Mouse (Mus musculus) forebrain, embryonic 11.5 days (tissue): ENCODE measurements around the gene Cacul1. TPM values are rescaled to one million over a fixed set of nuclear protein-coding genes. Genes with fewer than 3 reads are reported as not detected.
A peak's percentile ranks its signal among the peaks of the same experiment; 100 is the strongest.

Experiments used
- ATAC-seq: fragments of 200-750 bp; cut with Nextera tagmentation; replicated peaks from 2 replicates; pipeline ENCODE4 v1.8.0; 2017; ENCODE audit warnings: moderate TSS enrichment; ENCODE audit not compliant: low FRiP score
- DNase-seq: peaks from one replicate; pipeline ENCODE4 v3.0.0-alpha.2; 2017; ENCODE audit warnings: low spot score
- H3K27ac ChIP-seq: fragments of 300-500 bp; sonication (generic); 2 replicates; pipeline ENCODE4 v1.5.1; 2014; ENCODE audit warnings: low read depth, low read length
- H3K27me3 ChIP-seq: fragments of 300-500 bp; sonication (generic); 2 replicates; pipeline ENCODE4 v1.6.1; 2014; ENCODE audit warnings: mild to moderate bottlenecking, low read length, mixed read lengths; ENCODE audit not compliant: control insufficient read depth, insufficient read depth
- H3K36me3 ChIP-seq: fragments of 300-500 bp; sonication (generic); 2 replicates; pipeline ENCODE4 v1.6.1; 2014; ENCODE audit warnings: mild to moderate bottlenecking, low read length, moderate library complexity, mixed read lengths; ENCODE audit not compliant: control insufficient read depth, insufficient read depth
- H3K4me1 ChIP-seq: fragments of 300-500 bp; sonication (generic); replicated peaks from 2 replicates; pipeline ENCODE4 v1.6.1; 2014; ENCODE audit warnings: low read length, mixed read lengths; ENCODE audit not compliant: control insufficient read depth, insufficient read depth
- H3K4me2 ChIP-seq: fragments of 300-500 bp; sonication (generic); 2 replicates; pipeline ENCODE4 v1.6.1; 2014; ENCODE audit warnings: low read depth, mild to moderate bottlenecking, low read length, moderate library complexity, mixed read lengths; ENCODE audit not compliant: severe bottlenecking
- H3K4me3 ChIP-seq: fragments of 300-500 bp; sonication (generic); 2 replicates; pipeline ENCODE4 v1.5.1; 2014; ENCODE audit warnings: low read depth, low read length
- H3K9ac ChIP-seq: fragments of 300-500 bp; sonication (generic); 2 replicates; pipeline ENCODE4 v1.6.1; 2014; ENCODE audit warnings: low read length
- H3K9me3 ChIP-seq: fragments of 300-500 bp; sonication (generic); 2 replicates; pipeline ENCODE4 v1.6.1; 2016; ENCODE audit warnings: low read length, mixed read lengths; ENCODE audit not compliant: control insufficient read depth
- WGBS: fragments of 180-500 bp; shearing (Covaris S2); extraction: QIAGEN DNeasy Blood & Tissue Kit; methylation state at CpG from one replicate; pipeline ENCODE4 v1.1.7; 2014; 5-methylcytosine and 5-hydroxymethylcytosine counted together
- polyA plus RNA-seq: library from polyadenylated mRNA; unstranded; fragments of >200 nt; fragmentation: Nextera tagmentation; extraction: Ambion mirVana; gene quantifications from 2 replicates; pipeline ENCODE4 v1.2.1, GENCODE M21; 2014

The Cacul1 gene
- polyA plus RNA-seq, 1 experiment from 2014 or later = 41.1 TPM

DNA sequence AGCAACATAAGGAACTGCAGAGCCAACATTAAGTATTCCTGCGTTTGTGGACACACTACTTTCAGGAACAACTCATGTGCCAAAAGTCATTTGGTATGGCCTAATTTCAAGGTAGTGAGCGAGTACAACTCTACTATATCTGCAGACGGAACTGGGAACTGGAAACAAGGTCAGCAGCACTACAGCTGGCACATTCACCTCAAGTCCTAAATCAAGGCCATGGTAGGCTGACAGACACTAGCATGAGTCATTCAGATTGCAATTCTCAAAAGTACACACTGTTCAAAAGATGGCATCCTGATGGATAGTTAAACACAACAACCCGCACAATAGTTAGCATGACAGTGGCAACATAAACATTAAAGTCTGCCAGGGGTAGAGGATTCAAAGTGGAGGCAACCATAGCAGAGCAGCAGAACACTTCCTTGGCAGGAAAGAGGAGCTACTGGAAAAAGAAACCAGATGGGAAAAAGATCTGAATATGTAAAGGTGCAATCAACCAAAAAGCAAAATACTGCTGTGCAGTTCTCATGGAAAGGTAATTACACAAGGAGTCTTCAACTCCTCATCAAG lies 25.9 kb downstream of the Cacul1 start:
- Histone ChIP-seq H3K36me3 (no peaks in the 10 kb centered on the region), H3K4me3 (no peak overlapping the region), H3K27me3 (no peaks in the 10 kb centered on the region), H3K4me2 (no peak overlapping the region), H3K27ac (no peak overlapping the region), H3K9ac (no peak overlapping the region), H3K9me3 (no peaks in the 10 kb centered on the region), H3K4me1 (no peaks in the 10 kb centered on the region)
- 85% methylated on average over 4 of the region's 4 CpGs for WGBS
- DNase-seq = no peak
- no peak for ATAC-seq

DNA sequence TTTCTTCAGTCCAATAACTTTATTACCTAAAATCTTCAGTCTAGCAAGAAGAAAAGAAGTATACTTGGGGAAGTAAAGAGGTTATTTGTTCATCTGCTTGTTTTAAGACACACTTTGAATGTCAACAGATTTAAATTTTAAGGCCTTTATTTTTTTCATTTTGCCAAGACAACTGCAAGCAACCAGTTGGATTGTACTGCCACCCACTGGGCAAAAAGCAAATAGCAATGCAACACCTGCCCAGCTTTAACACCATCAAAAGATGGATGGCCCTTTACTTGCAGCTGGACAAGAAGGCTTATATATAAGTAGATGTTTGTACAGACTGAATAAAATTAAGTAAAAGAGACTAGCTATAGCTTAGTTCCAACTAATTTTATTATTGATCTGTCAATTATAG lies 27.3 kb downstream of the Cacul1 start:
- H3K36me3 ChIP-seq = no peaks in the 10 kb centered on the region
- H3K27ac ChIP-seq = no peak overlapping the region
- no peaks in the 10 kb centered on the region for H3K4me1 ChIP-seq
- no peak overlapping the region for H3K9ac ChIP-seq
- H3K27me3 ChIP-seq = no peaks in the 10 kb centered on the region
- H3K4me2 ChIP-seq = no peak overlapping the region
- peak; percentile 71 for DNase-seq
- ATAC-seq = no peak
- H3K4me3 ChIP-seq = no peak overlapping the region
- no peaks in the 10 kb centered on the region for H3K9me3 ChIP-seq

DNA sequence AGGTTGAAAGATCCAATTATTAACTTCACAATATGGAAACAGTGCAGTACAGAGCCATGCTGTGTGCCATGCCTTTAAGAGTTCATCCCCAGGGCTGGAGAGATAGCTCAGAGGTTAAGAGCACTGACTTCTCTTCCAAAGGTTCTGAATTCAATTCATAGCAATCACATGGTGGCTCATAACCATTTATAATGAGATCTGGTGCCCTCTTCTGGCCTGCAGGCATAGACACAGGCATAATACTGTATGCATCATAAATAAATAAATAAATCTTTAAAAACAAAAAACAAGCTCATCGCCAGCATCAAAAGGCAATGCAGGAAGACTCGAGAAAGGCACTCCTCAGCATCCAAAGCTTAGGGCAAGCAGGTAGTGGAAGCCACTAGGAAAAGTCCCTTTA lies 37.5 kb downstream of the Cacul1 start:
- Histone ChIP-seq H3K4me3 (no peak overlapping the region), H3K9ac (no peak overlapping the region), H3K4me1 (no peaks in the 10 kb centered on the region), H3K4me2 (no peak overlapping the region), H3K36me3 (no peaks in the 10 kb centered on the region; the same call in 1 of the 2 replicates), H3K9me3 (no peaks in the 10 kb centered on the region), H3K27ac (no peak overlapping the region), H3K27me3 (no peaks in the 10 kb centered on the region)
- WGBS = 89% methylated on average over 2 of the region's 2 CpGs
- ATAC-seq = no peak
- DNase-seq = no peak

DNA sequence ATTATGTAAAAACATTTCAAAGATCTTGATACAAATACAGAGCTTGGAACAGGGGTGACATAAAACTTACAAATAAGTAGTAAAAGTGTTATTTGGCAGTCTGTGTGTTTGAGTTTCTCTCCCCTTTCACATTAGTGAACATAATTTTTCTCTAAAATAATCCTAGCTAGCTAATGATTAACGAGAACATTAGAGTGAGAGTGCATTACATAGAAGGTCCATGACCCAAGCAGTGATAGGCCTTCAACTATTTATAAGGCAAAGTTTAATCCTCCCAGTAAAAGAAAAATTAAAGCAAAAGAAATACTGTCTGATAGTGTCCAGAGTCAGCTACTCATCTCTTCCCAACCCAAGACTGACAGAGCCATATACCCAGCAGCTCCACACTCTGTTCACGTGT lies 48.9 kb downstream of the Cacul1 start:
- Histone ChIP-seq H3K4me2 (no peak overlapping the region), H3K4me1 (no peaks in the 10 kb centered on the region), H3K9me3 (no peaks in the 10 kb centered on the region), H3K36me3 (no peaks in the 10 kb centered on the region; the same call in 1 of the 2 replicates), H3K27me3 (no peaks in the 10 kb centered on the region), H3K27ac (no peak overlapping the region), H3K9ac (no peak overlapping the region), H3K4me3 (no peak overlapping the region)
- DNase-seq (no peak), ATAC-seq (no peak)
- 93% methylated on average over 2 of the region's 2 CpGs for WGBS

DNA sequence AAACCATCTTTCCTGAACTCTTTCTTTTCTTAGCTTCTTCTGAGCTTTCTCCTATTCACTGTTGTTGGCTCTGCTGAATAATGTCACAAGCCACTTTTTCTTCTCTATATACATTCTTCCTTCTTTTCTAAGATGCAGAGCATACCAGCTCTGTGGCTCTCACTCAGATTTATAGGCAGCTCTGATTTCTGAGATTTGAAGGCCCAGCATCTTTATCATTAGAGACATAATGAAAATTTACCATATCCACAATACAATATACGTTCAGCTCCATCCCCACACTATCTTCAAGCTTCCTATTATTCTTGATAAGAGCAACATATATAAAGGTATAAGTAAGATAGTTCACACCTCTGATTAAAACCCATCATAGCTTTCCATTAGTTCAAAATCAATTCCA lies 50.7 kb downstream of the Cacul1 start:
- no peak overlapping the region for H3K4me3 ChIP-seq
- DNase-seq = no peak
- H3K9me3 ChIP-seq = no peaks in the 10 kb centered on the region
- H3K4me2 ChIP-seq = no peak overlapping the region
- no peak overlapping the region for H3K27ac ChIP-seq
- no peak for ATAC-seq
- H3K27me3 ChIP-seq = no peaks in the 10 kb centered on the region
- no peaks in the 10 kb centered on the region; the same call in 1 of the 2 replicates for H3K36me3 ChIP-seq
- H3K4me1 ChIP-seq = no peaks in the 10 kb centered on the region
- no peak overlapping the region for H3K9ac ChIP-seq
- WGBS = 93% methylated on average over 1 of the region's 1 CpGs

DNA sequence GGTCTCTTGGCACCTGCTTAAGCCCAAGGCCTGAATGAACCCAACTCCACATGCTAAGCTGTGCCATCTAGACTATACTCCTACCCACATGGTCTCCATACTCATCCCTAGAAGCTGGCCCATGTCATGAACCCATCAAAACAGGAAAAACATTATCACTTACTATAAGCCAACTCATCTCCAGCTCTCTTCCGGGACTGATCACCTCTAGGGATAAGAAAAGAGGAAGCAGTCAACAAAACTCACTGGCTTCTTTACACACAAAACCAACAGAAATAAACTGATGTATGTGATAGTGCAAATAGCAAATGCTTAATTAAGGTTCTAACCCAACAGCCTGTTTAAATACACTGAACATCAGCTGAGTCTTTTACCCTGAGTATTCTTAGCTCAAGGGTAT lies 51.5 kb downstream of the Cacul1 start:
- no peak for ATAC-seq
- H3K36me3 ChIP-seq = no peaks in the 10 kb centered on the region; the same call in 1 of the 2 replicates
- no peak overlapping the region for H3K4me2 ChIP-seq
- H3K9me3 ChIP-seq = no peaks in the 10 kb centered on the region
- no peaks in the 10 kb centered on the region for H3K4me1 ChIP-seq
- no peaks in the 10 kb centered on the region for H3K27me3 ChIP-seq
- no peak for DNase-seq
- H3K4me3 ChIP-seq = no peak overlapping the region
- no peak overlapping the region for H3K9ac ChIP-seq
- no peak overlapping the region for H3K27ac ChIP-seq
- WGBS = 96% methylated on average over 1 of the region's 1 CpGs

DNA sequence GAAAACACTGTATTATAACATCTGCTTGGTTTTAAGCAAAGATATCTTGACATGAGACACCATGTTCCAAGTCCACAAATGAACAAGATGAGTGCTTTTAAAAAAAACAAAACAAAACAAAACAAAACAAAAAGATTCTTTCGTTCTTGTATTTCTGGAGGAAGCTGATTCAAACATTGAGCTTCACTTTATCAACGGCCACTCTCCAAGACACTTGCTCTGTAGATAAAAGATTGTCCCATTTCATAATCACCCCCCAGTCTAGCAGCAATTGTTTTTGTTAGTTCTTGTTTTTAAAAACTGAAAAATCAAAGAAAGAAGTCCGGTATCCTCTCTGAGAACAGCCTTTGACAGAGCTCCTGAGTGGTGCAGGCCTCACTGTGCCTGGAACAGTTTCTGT lies 52.2 kb downstream of the Cacul1 start:
- WGBS = 96% methylated on average over 3 of the region's 3 CpGs

DNA sequence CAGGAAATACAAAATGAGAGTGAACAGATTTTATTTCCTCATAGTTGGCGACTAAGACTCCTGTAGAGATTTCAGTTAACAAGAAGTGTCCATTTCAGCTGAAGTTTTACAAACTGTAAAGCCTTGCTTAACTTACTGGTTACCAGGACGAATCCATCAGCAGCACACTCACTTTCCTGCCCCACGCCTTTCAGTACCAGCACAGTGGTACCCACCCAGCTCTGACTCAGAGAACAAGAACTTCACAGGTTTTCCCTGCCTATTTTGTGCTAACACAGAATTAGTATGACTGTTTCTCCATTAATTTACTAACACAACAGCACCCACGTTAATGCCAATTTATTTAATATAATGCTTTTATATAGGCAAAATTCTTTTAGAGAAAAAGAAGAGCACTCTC lies 53.9 kb downstream of the Cacul1 start:
- H3K27ac ChIP-seq = no peak overlapping the region
- H3K9ac ChIP-seq = no peak overlapping the region
- H3K4me1 ChIP-seq = no peaks in the 10 kb centered on the region
- H3K9me3 ChIP-seq = no peaks in the 10 kb centered on the region
- no peak overlapping the region for H3K4me2 ChIP-seq
- H3K27me3 ChIP-seq = no peaks in the 10 kb centered on the region
- ATAC-seq (no peak), DNase-seq (no peak)
- no peak overlapping the region for H3K4me3 ChIP-seq
- no peaks in the 10 kb centered on the region; the same call in 1 of the 2 replicates for H3K36me3 ChIP-seq
- 92% methylated on average over 4 of the region's 4 CpGs for WGBS

More for the DNA sequence above, 52.2 kb downstream of the Cacul1 start:
- H3K4me1 ChIP-seq = no peaks in the 10 kb centered on the region
- DNase-seq (no peak), ATAC-seq (no peak)
- H3K4me2 ChIP-seq = no peak overlapping the region
- H3K9me3 ChIP-seq = no peaks in the 10 kb centered on the region
- H3K27ac ChIP-seq = no peak overlapping the region
- H3K4me3 ChIP-seq = no peak overlapping the region
- H3K27me3 ChIP-seq = no peaks in the 10 kb centered on the region
- no peaks in the 10 kb centered on the region; the same call in 1 of the 2 replicates for H3K36me3 ChIP-seq
- H3K9ac ChIP-seq = no peak overlapping the region

DNA sequence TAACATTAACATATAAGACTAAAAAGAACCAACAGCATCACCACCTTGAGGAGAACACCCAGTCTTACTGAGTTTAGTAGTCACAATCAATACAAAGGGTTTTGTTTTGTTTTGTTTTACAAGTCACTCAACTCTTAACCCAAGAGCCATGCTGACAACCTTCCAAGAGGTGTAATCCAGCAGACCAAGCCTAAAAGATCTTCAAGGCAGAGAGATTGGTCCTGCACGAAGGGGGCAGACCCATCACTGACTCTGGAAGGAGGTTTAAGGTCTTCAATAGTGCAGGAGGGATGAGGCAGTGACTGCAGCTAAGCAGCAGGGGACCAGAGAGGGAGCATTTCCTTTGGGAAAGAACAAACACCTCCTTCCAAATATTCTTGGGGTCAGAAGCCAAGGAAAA lies 55.7 kb downstream of the Cacul1 start:
- DNase-seq (no peak), ATAC-seq (no peak)
- Histone ChIP-seq H3K4me3 (no peak overlapping the region), H3K27ac (no peak overlapping the region), H3K4me2 (no peak overlapping the region), H3K36me3 (no peaks in the 10 kb centered on the region), H3K4me1 (no peaks in the 10 kb centered on the region), H3K27me3 (no peaks in the 10 kb centered on the region), H3K9me3 (no peaks in the 10 kb centered on the region), H3K9ac (no peak overlapping the region)
- 73% methylated on average over 1 of the region's 1 CpGs for WGBS
